8 mouse cellular contexts compared by ENCODE assay signal in genomic region chr4:120826418-120826817, GRCm38 (mm10). TPM values are rescaled to one million over a fixed set of nuclear protein-coding genes. Genes with fewer than 3 reads are reported as not detected.
DNase-seq lines count a peak whose midpoint lies in the region; ATAC-seq lines count a peak whose summit lies in the region.

No protein-coding gene starts in this region.

- no peak overlapping the region for H3K4me3 ChIP-seq in heart, embryonic 15.5 days
- peak overlapping the region; percentile 90; the same call in 1 of the 2 replicates for H3K4me3 ChIP-seq in hindbrain, embryonic 14.5 days (replicated peaks; ENCODE audit: low read length)
- peak overlapping the region; percentile 81; the same call in 1 of the 2 replicates for H3K4me3 ChIP-seq in midbrain, embryonic 15.5 days

- H3K4me1 ChIP-seq in heart, embryonic 15.5 days (replicated peaks): peaks cover 25% of the 10 kb centered on the region
- H3K4me1 ChIP-seq in hindbrain, embryonic 14.5 days (replicated peaks; ENCODE audit: control insufficient read depth, insufficient read depth, low read length): peaks cover 13% of the 10 kb centered on the region
- H3K4me1 ChIP-seq in midbrain, embryonic 15.5 days: peaks cover 27% of the 10 kb centered on the region

- no peak for DNase-seq in heart, adult 18-20 months
- DNase-seq in R1 (ENCODE audit: low read depth, low spot score): peak; percentile 37
- DNase-seq in hindbrain, embryonic 14.5 days (ENCODE audit: low spot score): no peak
- no peak for DNase-seq in yolk sac, embryonic 10.5 days (ENCODE audit: low spot score)
- DNase-seq in urinary bladder, postnatal 25 days (ENCODE audit: low spot score): no peak

- no peaks in the 10 kb centered on the region for H3K36me3 ChIP-seq in heart, embryonic 15.5 days
- H3K36me3 ChIP-seq in hindbrain, embryonic 14.5 days (replicated peaks; ENCODE audit: control insufficient read depth, insufficient read depth): no peaks in the 10 kb centered on the region
- H3K36me3 ChIP-seq in midbrain, embryonic 15.5 days (replicated peaks): no peaks in the 10 kb centered on the region

- H3K27me3 ChIP-seq in heart, embryonic 15.5 days: no peaks in the 10 kb centered on the region
- no peaks in the 10 kb centered on the region for H3K27me3 ChIP-seq in hindbrain, embryonic 14.5 days (ENCODE audit: control insufficient read depth, insufficient read depth, low read length)
- H3K27me3 ChIP-seq in midbrain, embryonic 15.5 days (replicated peaks): no peaks in the 10 kb centered on the region

- 91% methylated on average over 6 of the region's 6 CpGs for WGBS in heart, embryonic 15.5 days
- WGBS in hindbrain, embryonic 14.5 days: 91% methylated on average over 6 of the region's 6 CpGs
- 94% methylated on average over 6 of the region's 6 CpGs for WGBS in midbrain, embryonic 15.5 days

- H3K4me2 ChIP-seq in heart, embryonic 15.5 days: peak overlapping the region; percentile 83; the same call in 1 of the 2 replicates
- peak overlapping the region; percentile 58; the same call in 1 of the 2 replicates for H3K4me2 ChIP-seq in hindbrain, embryonic 14.5 days (replicated peaks)
- peak overlapping the region; percentile 69 for H3K4me2 ChIP-seq in midbrain, embryonic 15.5 days

- no peak for ATAC-seq in heart, embryonic 15.5 days (replicated peaks; ENCODE audit: insufficient number of reproducible peaks, insufficient read depth, low FRiP score, low read depth)
- no peak for ATAC-seq in hindbrain, embryonic 14.5 days (ENCODE audit: low FRiP score)
- ATAC-seq in midbrain, embryonic 15.5 days (replicated peaks): no peak
- ATAC-seq in megakaryocyte-erythroid progenitor cell, adult 5-6 weeks (replicated peaks; ENCODE audit: low FRiP score, low TSS enrichment, poor library complexity, severe bottlenecking): no peak

- H3K27ac ChIP-seq in heart, embryonic 15.5 days: peak overlapping the region; percentile 100
- peak overlapping the region; percentile 100 for H3K27ac ChIP-seq in hindbrain, embryonic 14.5 days
- H3K27ac ChIP-seq in midbrain, embryonic 15.5 days: peak overlapping the region; percentile 100

- no peaks in the 10 kb centered on the region for H3K9me3 ChIP-seq in heart, embryonic 15.5 days (replicated peaks)
- no peaks in the 10 kb centered on the region for H3K9me3 ChIP-seq in hindbrain, embryonic 14.5 days (ENCODE audit: control insufficient read depth, low read length)
- H3K9me3 ChIP-seq in midbrain, embryonic 15.5 days: no peaks in the 10 kb centered on the region

- no peak overlapping the region for H3K9ac ChIP-seq in heart, embryonic 15.5 days
- no peak overlapping the region; the same call in 1 of the 2 replicates for H3K9ac ChIP-seq in hindbrain, embryonic 14.5 days
- H3K9ac ChIP-seq in midbrain, embryonic 15.5 days: no peak overlapping the region

RNA-seq across cellular contexts. Expression of gene Nfyc, which starts 5.0 kb away (rescaled TPM):
- polyA plus RNA-seq in heart, embryonic 15.5 days (2015; fragmentation: Nextera tagmentation; extraction: Ambion mirVana): 87.5 and 97.3 TPM in 2 replicates
- 10 to 100 TPM; 39.5 to 42.6 TPM for total RNA-seq in heart, adult 18-20 months (2021)
- polyA plus RNA-seq in hindbrain, embryonic 14.5 days (2014; fragmentation: Nextera tagmentation; extraction: Ambion mirVana): 95.9 and 96.4 TPM in 2 replicates
- 79.2 and 81.6 TPM in 2 replicates for polyA plus RNA-seq in midbrain, embryonic 15.5 days (2015; fragmentation: Nextera tagmentation; extraction: Ambion mirVana)
- total RNA-seq in megakaryocyte-erythroid progenitor cell, adult 5-6 weeks (2014; fragmentation: Nextera tagmentation): 66.1 and 69.9 TPM in 2 replicates
- 39.0 and 74.5 TPM in 2 replicates for total RNA-seq in megakaryocyte-erythroid progenitor cell, adult 5-6 weeks (2017)

RNA-seq across cellular contexts. Expression of gene Rims3, which starts 28.2 kb away (rescaled TPM):
- 0.25 and 0.62 TPM in 2 replicates for polyA plus RNA-seq in heart, embryonic 15.5 days (2015; fragmentation: Nextera tagmentation; extraction: Ambion mirVana)
- under 1 TPM in 1 of 2 experiments, not detected in 1; 0.05 TPM for total RNA-seq in heart, adult 18-20 months (2021)
- polyA plus RNA-seq in hindbrain, embryonic 14.5 days (2014; fragmentation: Nextera tagmentation; extraction: Ambion mirVana): 26.2 and 29.6 TPM in 2 replicates
- 25.4 and 27.0 TPM in 2 replicates for polyA plus RNA-seq in midbrain, embryonic 15.5 days (2015; fragmentation: Nextera tagmentation; extraction: Ambion mirVana)
- not detected in 2 replicates for total RNA-seq in megakaryocyte-erythroid progenitor cell, adult 5-6 weeks (2014; fragmentation: Nextera tagmentation)
- total RNA-seq in megakaryocyte-erythroid progenitor cell, adult 5-6 weeks (2017): not detected in 2 replicates

Comparison
In these comparisons a context has a peak if more than half of its experiments do, and no peak if none do; other contexts are left out.
1. RNA of gene Rims3, which starts 28.2 kb away (polyA plus RNA-seq): 25.4 to 27.0 TPM in midbrain, embryonic 15.5 days and 26.2 to 29.6 TPM in hindbrain, embryonic 14.5 days; 0.25 to 0.62 TPM in heart, embryonic 15.5 days; every median in the first group is over 10 times any median in the second.
2. Peak in every context shown above with its lines, with median percentiles within 50 percentile points of each other: H3K27ac ChIP-seq and H3K4me2 ChIP-seq.